In genomic region chr11:84526976-84527860, GRCm38 (mm10) we compare ENCODE assay signal across 14 mouse cellular contexts. TPM values are rescaled to one million over a fixed set of nuclear protein-coding genes. Genes with fewer than 3 reads are reported as not detected.
A peak's percentile ranks its signal among the peaks of the same experiment; 100 is the strongest.
DNase-seq lines count a peak whose midpoint lies in the region; ATAC-seq and TF ChIP-seq lines count a peak whose summit lies in the region.
"Had no signal": no experiment of that assay in that cellular context is flagged by ENCODE, and none has a peak within 500 bp of the region (broad histone marks: within the 10 kb centered on the region; RNA-seq: fewer than 3 reads in every experiment).

No protein-coding gene starts in this region.

- peak overlapping the region; percentile 45; the same call in 1 of the 2 replicates for H3K4me3 ChIP-seq in forebrain, embryonic 11.5 days (ENCODE audit: low read depth, low read length)
- H3K4me3 ChIP-seq in forebrain, postnatal 0 days (ENCODE audit: low read depth, low read length): no peak overlapping the region
- peak overlapping the region; percentile 41; the same call in 1 of the 2 replicates for H3K4me3 ChIP-seq in forebrain, embryonic 15.5 days
- H3K4me3 ChIP-seq in midbrain, embryonic 14.5 days (replicated peaks; ENCODE audit: low read depth, low read length): peak overlapping the region; percentile 57

- WGBS in forebrain, embryonic 11.5 days: under 1% methylated on average over 29 of the region's 29 CpGs
- WGBS in forebrain, postnatal 0 days: 2% methylated on average over 29 of the region's 29 CpGs
- 2% methylated on average over 29 of the region's 29 CpGs for WGBS in forebrain, embryonic 15.5 days
- 2% methylated on average over 29 of the region's 29 CpGs for WGBS in midbrain, embryonic 14.5 days

- TF ChIP-seq CTCF in forebrain, postnatal 0 days (IDR thresholded peaks at IDR 0.05; ENCODE audit: low read depth): no peak

- no peak for DNase-seq in forebrain, embryonic 11.5 days (ENCODE audit: low spot score)
- DNase-seq in forebrain, postnatal 0 days: no peak
- DNase-seq in R1 (ENCODE audit: low read depth, low spot score): peak; percentile 19
- peak; percentile 29 for DNase-seq in midbrain, embryonic 14.5 days
- no peak for DNase-seq in right cerebral cortex, postnatal 36 days (ENCODE audit: low spot score in 2 of 2)
- no peak for DNase-seq in layer of hippocampus, postnatal 36 days
- no peak for DNase-seq in thymus, postnatal 10 days (ENCODE audit: low spot score in 2 of 2)
- DNase-seq: lung, adult 2 months had no signal

- no peaks in the 10 kb centered on the region for H3K9me3 ChIP-seq in forebrain, embryonic 11.5 days (ENCODE audit: control insufficient read depth, low read length)
- H3K9me3 ChIP-seq in forebrain, postnatal 0 days (ENCODE audit: low read length): no peaks in the 10 kb centered on the region
- no peaks in the 10 kb centered on the region for H3K9me3 ChIP-seq in forebrain, embryonic 15.5 days
- H3K9me3 ChIP-seq in midbrain, embryonic 14.5 days (ENCODE audit: control insufficient read depth, low read length): no peaks in the 10 kb centered on the region
- H3K9me3 ChIP-seq: limb, embryonic 12.5 days; stomach, embryonic 15.5 days had no signal

- ATAC-seq in forebrain, embryonic 11.5 days (replicated peaks; ENCODE audit: low FRiP score): no peak
- ATAC-seq in forebrain, postnatal 0 days: no peak
- no peak for ATAC-seq in forebrain, embryonic 15.5 days (replicated peaks)
- ATAC-seq in midbrain, embryonic 14.5 days (ENCODE audit: low FRiP score, low TSS enrichment): no peak
- ATAC-seq: Patski had no signal

- peaks cover 98% of the 10 kb centered on the region for H3K27me3 ChIP-seq in forebrain, embryonic 11.5 days (ENCODE audit: control insufficient read depth, insufficient read depth, low read length)
- peaks cover 96% of the 10 kb centered on the region for H3K27me3 ChIP-seq in forebrain, postnatal 0 days (ENCODE audit: insufficient read depth, low read length)
- H3K27me3 ChIP-seq in forebrain, embryonic 15.5 days: peaks cover 96% of the 10 kb centered on the region
- peaks cover 76% of the 10 kb centered on the region for H3K27me3 ChIP-seq in midbrain, embryonic 14.5 days (ENCODE audit: control insufficient read depth, insufficient read depth, low read length)

- H3K36me3 ChIP-seq in forebrain, embryonic 11.5 days (ENCODE audit: control insufficient read depth, insufficient read depth, low read length): no peaks in the 10 kb centered on the region
- no peaks in the 10 kb centered on the region for H3K36me3 ChIP-seq in forebrain, postnatal 0 days (ENCODE audit: insufficient read depth)
- H3K36me3 ChIP-seq in forebrain, embryonic 15.5 days: no peaks in the 10 kb centered on the region
- H3K36me3 ChIP-seq in midbrain, embryonic 14.5 days (ENCODE audit: control insufficient read depth, insufficient read depth, low read length): no peaks in the 10 kb centered on the region
- H3K36me3 ChIP-seq: limb, embryonic 12.5 days; stomach, embryonic 15.5 days had no signal

- no peak overlapping the region for H3K9ac ChIP-seq in forebrain, embryonic 11.5 days (ENCODE audit: low read length)
- H3K9ac ChIP-seq in forebrain, postnatal 0 days: no peak overlapping the region
- H3K9ac ChIP-seq in forebrain, embryonic 15.5 days (replicated peaks): no peak overlapping the region
- H3K9ac ChIP-seq in midbrain, embryonic 14.5 days (replicated peaks; ENCODE audit: low read length): peak overlapping the region; percentile 66
- H3K9ac ChIP-seq: limb, embryonic 12.5 days; stomach, embryonic 15.5 days had no signal

- H3K4me2 ChIP-seq in forebrain, embryonic 11.5 days (ENCODE audit: low read depth, low read length, severe bottlenecking): peak overlapping the region; percentile 12; the same call in 1 of the 2 replicates
- H3K4me2 ChIP-seq in forebrain, postnatal 0 days (ENCODE audit: low read depth): no peak overlapping the region
- H3K4me2 ChIP-seq in forebrain, embryonic 15.5 days (replicated peaks): no peak overlapping the region
- H3K4me2 ChIP-seq in midbrain, embryonic 14.5 days (ENCODE audit: low read length): peak overlapping the region; percentile 71

- no peak overlapping the region for H3K27ac ChIP-seq in forebrain, embryonic 11.5 days (ENCODE audit: low read depth, low read length)
- H3K27ac ChIP-seq in forebrain, postnatal 0 days (ENCODE audit: low read depth, low read length): no peak overlapping the region
- H3K27ac ChIP-seq in forebrain, embryonic 15.5 days (replicated peaks): no peak overlapping the region
- peak overlapping the region; percentile 90 for H3K27ac ChIP-seq in midbrain, embryonic 14.5 days (replicated peaks; ENCODE audit: low read depth, low read length)
- H3K27ac ChIP-seq: limb, embryonic 12.5 days; stomach, embryonic 15.5 days had no signal

- peaks cover 19% of the 10 kb centered on the region; the same call in 1 of the 2 replicates for H3K4me1 ChIP-seq in forebrain, embryonic 11.5 days (replicated peaks; ENCODE audit: control insufficient read depth, insufficient read depth, low read length)
- peaks cover 10% of the 10 kb centered on the region for H3K4me1 ChIP-seq in forebrain, postnatal 0 days (ENCODE audit: insufficient read depth)
- peaks cover 45% of the 10 kb centered on the region for H3K4me1 ChIP-seq in forebrain, embryonic 15.5 days
- peaks cover 15% of the 10 kb centered on the region for H3K4me1 ChIP-seq in midbrain, embryonic 14.5 days (ENCODE audit: control insufficient read depth, insufficient read depth, low read length)

RNA-seq across cellular contexts. Expression of gene Lhx1, which starts 1.9 kb away (rescaled TPM):
- polyA plus RNA-seq in forebrain, embryonic 11.5 days (2014; fragmentation: Nextera tagmentation; extraction: Ambion mirVana): 9.4 and 10.9 TPM in 2 replicates
- total RNA-seq in forebrain, postnatal 0 days (2014; rRNA removed): 2.4 and 7.9 TPM in 2 replicates
- polyA plus RNA-seq in forebrain, postnatal 0 days (2015; fragmentation: Nextera tagmentation; extraction: Ambion mirVana): 2.5 and 5.3 TPM in 2 replicates
- 3.4 and 4.8 TPM in 2 replicates for polyA plus RNA-seq in forebrain, embryonic 15.5 days (2015; fragmentation: Nextera tagmentation; extraction: Ambion mirVana)
- polyA plus RNA-seq in midbrain, embryonic 14.5 days (2014; fragmentation: Nextera tagmentation; extraction: Ambion mirVana): 49.8 and 53.0 TPM in 2 replicates
- total RNA-seq in layer of hippocampus, postnatal 36 days (2021): under 1 TPM; 0.20 to 0.65 TPM
- total RNA-seq: heart, adult 8-10 months had no signal
- polyA plus RNA-seq: C2C12; limb, embryonic 12.5 days; lung, adult 2 months had no signal

RNA-seq across cellular contexts. Expression of gene Aatf, which starts 13.9 kb away (rescaled TPM):
- polyA plus RNA-seq in forebrain, embryonic 11.5 days (2014; fragmentation: Nextera tagmentation; extraction: Ambion mirVana): 53.6 and 54.8 TPM in 2 replicates
- 25.5 and 38.9 TPM in 2 replicates for total RNA-seq in forebrain, postnatal 0 days (2014; rRNA removed)
- polyA plus RNA-seq in forebrain, postnatal 0 days (2015; fragmentation: Nextera tagmentation; extraction: Ambion mirVana): 34.1 and 40.4 TPM in 2 replicates
- 54.0 and 54.8 TPM in 2 replicates for polyA plus RNA-seq in forebrain, embryonic 15.5 days (2015; fragmentation: Nextera tagmentation; extraction: Ambion mirVana)
- 41.6 and 46.3 TPM in 2 replicates for polyA plus RNA-seq in midbrain, embryonic 14.5 days (2014; fragmentation: Nextera tagmentation; extraction: Ambion mirVana)
- total RNA-seq in layer of hippocampus, postnatal 36 days (2021): 10 to 100 TPM; 20.4 to 21.6 TPM

Comparison
In these comparisons a context has a peak if more than half of its experiments do, and no peak if none do; other contexts are left out.
1. H3K4me2 ChIP-seq: peak in forebrain, embryonic 11.5 days (single experiment) and midbrain, embryonic 14.5 days (single experiment); none in forebrain, postnatal 0 days (single experiment) and forebrain, embryonic 15.5 days (single experiment).
2. DNase-seq: peak in R1 (single experiment) and midbrain, embryonic 14.5 days (single experiment); none in forebrain, embryonic 11.5 days (single experiment), forebrain, postnatal 0 days (single experiment), right cerebral cortex, postnatal 36 days (0 of 2), layer of hippocampus, postnatal 36 days (0 of 2) and thymus, postnatal 10 days (0 of 2).